Mouse (Mus musculus) naive thymus-derived CD4-positive, alpha-beta T cell, adult 2 months (primary cell): ENCODE results near the gene Scel.
A peak's percentile ranks its signal among the peaks of the same experiment; 100 is the strongest.

Source experiments
- DNase-seq: peaks from one replicate; pipeline ENCODE4 v3.0.0-alpha.2; 2011; ENCODE audit warnings: low read depth

Scel gene

GRCm38 (mm10) chr14:103571598-103572320 lies 58.6 kb downstream of the Scel start:
- DNase-seq, result no peak

- no peak for DNase-seq
Observed at GRCm38 (mm10) chr14:103575854-103576253, 62.7 kb downstream of the Scel start.

- no peak for DNase-seq
Observed at GRCm38 (mm10) chr14:103577011-103577410, 63.9 kb downstream of the Scel start.

- no peak for DNase-seq
Observed at GRCm38 (mm10) chr14:103586662-103587061, 73.5 kb downstream of the Scel start.

- DNase-seq, result no peak
Observed at GRCm38 (mm10) chr14:103587208-103587900, 74.2 kb downstream of the Scel start.

GRCm38 (mm10) chr14:103589819-103590218 lies 76.7 kb downstream of the Scel start:
- no peak for DNase-seq

- no peak for DNase-seq
Observed at GRCm38 (mm10) chr14:103595870-103596269, 82.7 kb downstream of the Scel start.

- no peak for DNase-seq
Observed at GRCm38 (mm10) chr14:103608063-103608462, 94.9 kb downstream of the Scel start.

- no peak for DNase-seq
Observed at GRCm38 (mm10) chr14:103613573-103614271, 100.6 kb downstream of the Scel start.

GRCm38 (mm10) chr14:103614272-103614587 lies 101.1 kb downstream of the Scel start:
- DNase-seq, result no peak

- DNase-seq, result no peak
Observed at GRCm38 (mm10) chr14:103619756-103620155, 106.6 kb downstream of the Scel start.

- DNase-seq, result no peak
Observed at GRCm38 (mm10) chr14:103621207-103621606, 108.1 kb downstream of the Scel start.

GRCm38 (mm10) chr14:103626100-103626499 lies 113.0 kb downstream of the Scel start:
- no peak for DNase-seq

GRCm38 (mm10) chr14:103629639-103630364 lies 116.7 kb downstream of the Scel start:
- no peak for DNase-seq

- DNase-seq, result peak; percentile 74
Observed at GRCm38 (mm10) chr14:103630545-103630944, 117.4 kb downstream of the Scel start.

- no peak for DNase-seq
Observed at GRCm38 (mm10) chr14:103643933-103644332, 130.8 kb downstream of the Scel start.

- no peak for DNase-seq
Observed at GRCm38 (mm10) chr14:103647981-103648380, 134.8 kb downstream of the Scel start.

GRCm38 (mm10) chr14:103648623-103649255 lies 135.6 kb downstream of the Scel start:
- DNase-seq, result peak; percentile 76

- no peak for DNase-seq
Observed at GRCm38 (mm10) chr14:103649302-103649701, 136.2 kb downstream of the Scel start.

- DNase-seq, result peak; percentile 97
Observed at GRCm38 (mm10) chr14:103649896-103650334, 136.8 kb downstream of the Scel start, which contains the start of gene Slain1. Gene Slain1 (plus strand): TSS chr14:103650228.

GRCm38 (mm10) chr14:103650413-103651101 lies 137.4 kb downstream of the Scel start:
- DNase-seq, result peak; percentile 88
